Mouse (Mus musculus) heart, embryonic 11.5 days (tissue): Measurements from ENCODE around the gene Ap5s1. TPM values are rescaled to one million over a fixed set of nuclear protein-coding genes. Genes with fewer than 3 reads are reported as not detected.
A peak's percentile ranks its signal among the peaks of the same experiment; 100 is the strongest.

Experiments used
- ATAC-seq: fragments of 200-750 bp; cut with Nextera tagmentation; replicated peaks from 2 replicates; pipeline ENCODE4 v1.8.0; 2017; ENCODE audit warnings: moderate library complexity; ENCODE audit not compliant: insufficient number of reproducible peaks, low FRiP score, low TSS enrichment
- H3K27ac ChIP-seq: fragments of 300-500 bp; sonication (generic); 2 replicates; pipeline ENCODE4 v1.5.1; 2014; ENCODE audit warnings: mild to moderate bottlenecking, low read depth, low read length
- H3K27me3 ChIP-seq: fragments of 300-500 bp; sonication (generic); 2 replicates; pipeline ENCODE4 v1.6.1; 2014; ENCODE audit warnings: mild to moderate bottlenecking, low read length, mixed read lengths; ENCODE audit not compliant: control insufficient read depth, insufficient read depth
- H3K36me3 ChIP-seq: fragments of 300-500 bp; sonication (generic); 2 replicates; pipeline ENCODE4 v1.6.1; 2014; ENCODE audit warnings: mild to moderate bottlenecking, low read length, moderate library complexity, mixed read lengths; ENCODE audit not compliant: control insufficient read depth, insufficient read depth
- H3K4me1 ChIP-seq: fragments of 300-500 bp; sonication (generic); 2 replicates; pipeline ENCODE4 v1.6.1; 2014; ENCODE audit warnings: low read length; ENCODE audit not compliant: control insufficient read depth, insufficient read depth
- H3K4me2 ChIP-seq: fragments of 300-500 bp; sonication (generic); 2 replicates; pipeline ENCODE4 v1.6.1; 2014; ENCODE audit warnings: mild to moderate bottlenecking, moderate library complexity
- H3K4me3 ChIP-seq: fragments of 300-500 bp; sonication (generic); 2 replicates; pipeline ENCODE4 v1.5.1; 2014; ENCODE audit warnings: low read depth, low read length
- H3K9ac ChIP-seq: fragments of 300-500 bp; sonication (generic); 2 replicates; pipeline ENCODE4 v1.6.1; 2014; ENCODE audit warnings: mild to moderate bottlenecking, low read depth, low read length, moderate library complexity
- H3K9me3 ChIP-seq: fragments of 300-500 bp; sonication (generic); replicated peaks from 2 replicates; pipeline ENCODE4 v1.6.1; 2016; ENCODE audit warnings: low read length; ENCODE audit not compliant: control insufficient read depth
- WGBS: fragments of 180-500 bp; shearing (Covaris S2); extraction: QIAGEN DNeasy Blood & Tissue Kit; methylation state at CpG from one replicate; pipeline ENCODE4 v1.1.7; 2014; ENCODE audit not compliant: insufficient replicate concordance; 5-methylcytosine and 5-hydroxymethylcytosine counted together
- polyA plus RNA-seq: library from polyadenylated mRNA; unstranded; fragments of >200 nt; fragmentation: Nextera tagmentation; extraction: Ambion mirVana; gene quantifications from 2 replicates; pipeline ENCODE4 v1.2.1, GENCODE M21; 2014

Ap5s1 gene
- polyA plus RNA-seq, 1 experiment from 2014 or later, result 31.2 TPM

- H3K27ac ChIP-seq, result peak overlapping the region; percentile 81
These were observed 28.0 kb upstream of the Ap5s1 start for GRCm38 (mm10) chr2:131178828-131179245.

GRCm38 (mm10) chr2:131179246-131179886, 27.5 kb upstream of the Ap5s1 start:
- H3K36me3 ChIP-seq, result peaks cover 2% of the 10 kb centered on the region; the same call in 1 of the 2 replicates
- H3K27me3 ChIP-seq, result no peaks in the 10 kb centered on the region
- no peaks in the 10 kb centered on the region for H3K9me3 ChIP-seq
- peaks cover 24% of the 10 kb centered on the region for H3K4me1 ChIP-seq
- WGBS, result under 1% methylated on average over 66 of the region's 67 CpGs
- peak overlapping the region; percentile 98 for H3K4me2 ChIP-seq
- H3K27ac ChIP-seq, result peak overlapping the region; percentile 81
- peak overlapping the region; percentile 76 for H3K4me3 ChIP-seq
- H3K9ac ChIP-seq, result peak overlapping the region; percentile 92
- ATAC-seq, result peak; percentile 65

More at GRCm38 (mm10) chr2:131178828-131179245, 28.0 kb upstream of the Ap5s1 start:
- peak overlapping the region; percentile 92 for H3K9ac ChIP-seq
- H3K9me3 ChIP-seq, result no peaks in the 10 kb centered on the region
- ATAC-seq, result 0 out of 2 replicates have a peak, but pooled peaks have one; percentile 9
- peaks cover 2% of the 10 kb centered on the region; the same call in 1 of the 2 replicates for H3K36me3 ChIP-seq
- peak overlapping the region; percentile 98 for H3K4me2 ChIP-seq
- peaks cover 2% of the 10 kb centered on the region; the same call in 1 of the 2 replicates for H3K27me3 ChIP-seq
- H3K4me1 ChIP-seq, result peaks cover 24% of the 10 kb centered on the region
- H3K4me3 ChIP-seq, result peak overlapping the region; percentile 76
- 33% methylated on average over 26 of the region's 26 CpGs for WGBS

GRCm38 (mm10) chr2:131179990-131180587, 26.8 kb upstream of the Ap5s1 start, which contains the start of gene Cenpb:
Cenpb (minus strand) TSS chr2:131180067.
- H3K27ac ChIP-seq, result peak within 1 kb of the TSS; percentile 81
- peaks cover 2% of the 10 kb centered on the region; the same call in 1 of the 2 replicates for H3K36me3 ChIP-seq
- 3% methylated on average over 36 of the region's 57 CpGs for WGBS
- peaks cover 22% of the 10 kb centered on the region for H3K4me1 ChIP-seq
- peak within 1 kb of the TSS; percentile 98 for H3K4me2 ChIP-seq
- H3K4me3 ChIP-seq, result peak within 1 kb of the TSS; percentile 76
- H3K27me3 ChIP-seq, result no peaks in the 10 kb centered on the region
- H3K9me3 ChIP-seq, result no peaks in the 10 kb centered on the region
- peak; percentile 82 for ATAC-seq
- H3K9ac ChIP-seq, result peak within 1 kb of the TSS; percentile 92

GRCm38 (mm10) chr2:131186343-131186742, 20.5 kb upstream of the Ap5s1 start:
- H3K9me3 ChIP-seq, result no peaks in the 10 kb centered on the region
- WGBS, result 1% methylated on average over 14 of the region's 14 CpGs
- peak overlapping the region; percentile 73 for H3K4me3 ChIP-seq
- no peaks in the 10 kb centered on the region for H3K27me3 ChIP-seq
- peak overlapping the region; percentile 67 for H3K27ac ChIP-seq
- H3K4me2 ChIP-seq, result peak overlapping the region; percentile 93
- ATAC-seq, result peak; percentile 50; the same call in 1 of the 2 replicates
- H3K4me1 ChIP-seq, result peaks cover 18% of the 10 kb centered on the region
- peak overlapping the region; percentile 86 for H3K9ac ChIP-seq
- H3K36me3 ChIP-seq, result no peaks in the 10 kb centered on the region; the same call in 1 of the 2 replicates

- Histone ChIP-seq H3K9ac (peak within 1 kb of the TSS; percentile 86), H3K27me3 (no peaks in the 10 kb centered on the region), H3K4me2 (peak within 1 kb of the TSS; percentile 93), H3K27ac (peak within 1 kb of the TSS; percentile 67), H3K36me3 (no peaks in the 10 kb centered on the region; the same call in 1 of the 2 replicates), H3K4me1 (peaks cover 18% of the 10 kb centered on the region), H3K9me3 (no peaks in the 10 kb centered on the region), H3K4me3 (peak within 1 kb of the TSS; percentile 73)
- ATAC-seq, result peak; percentile 87
- WGBS, result 1% methylated on average over 43 of the region's 43 CpGs
These were observed 19.9 kb upstream of the Ap5s1 start, which contains the start of the genes Cdc25b and Spef1 for GRCm38 (mm10) chr2:131186771-131187601. Cdc25b (plus strand) TSS chr2:131186949. Spef1 (minus strand) TSS chr2:131187282.

GRCm38 (mm10) chr2:131187602-131187922, 19.3 kb upstream of the Ap5s1 start:
- 33% methylated on average over 3 of the region's 3 CpGs for WGBS

GRCm38 (mm10) chr2:131188311-131188710, 18.6 kb upstream of the Ap5s1 start:
- Histone ChIP-seq H3K9me3 (no peaks in the 10 kb centered on the region), H3K4me3 (peak overlapping the region; percentile 73), H3K4me1 (peaks cover 18% of the 10 kb centered on the region), H3K36me3 (peaks cover 5% of the 10 kb centered on the region), H3K9ac (0 out of 2 replicates have a peak overlapping the region, but pooled peaks have one; percentile 86), H3K27me3 (no peaks in the 10 kb centered on the region), H3K4me2 (peak overlapping the region; percentile 93), H3K27ac (no peak overlapping the region)
- WGBS, result 88% methylated on average over 5 of the region's 5 CpGs
- no peak for ATAC-seq

More at GRCm38 (mm10) chr2:131187602-131187922, 19.3 kb upstream of the Ap5s1 start:
- Histone ChIP-seq H3K4me1 (peaks cover 18% of the 10 kb centered on the region), H3K27me3 (no peaks in the 10 kb centered on the region), H3K9me3 (no peaks in the 10 kb centered on the region), H3K27ac (no peak overlapping the region), H3K4me3 (peak overlapping the region; percentile 73), H3K36me3 (peaks cover under 1% of the 10 kb centered on the region), H3K4me2 (peak overlapping the region; percentile 93), H3K9ac (peak overlapping the region; percentile 86)
- no peak for ATAC-seq
